Mouse (Mus musculus) C2C12 (cell line): ENCODE measurements around the gene Tmem62. TPM values are rescaled to one million over a fixed set of nuclear protein-coding genes. Genes with fewer than 3 reads are reported as not detected.
A peak's percentile ranks its signal among the peaks of the same experiment; 100 is the strongest.

Source experiments
- H3K27me3 ChIP-seq: one replicate; pipeline ENCODE4 v1.6.1; 2011; ENCODE audit not compliant: control insufficient read depth, insufficient read depth, insufficient read length
- H3K36me3 ChIP-seq: one replicate; pipeline ENCODE4 v1.6.1; 2011; ENCODE audit not compliant: control insufficient read depth, insufficient read depth
- H3K4me3 ChIP-seq: one replicate; pipeline ENCODE4 v1.5.1; 2011; ENCODE audit warnings: mild to moderate bottlenecking, control low read depth; ENCODE audit not compliant: poor library complexity, insufficient read depth, severe bottlenecking
- H3K79me2 ChIP-seq: one replicate; pipeline ENCODE4 v1.6.1; 2011; ENCODE audit not compliant: control insufficient read depth, insufficient read depth
- H3K79me3 ChIP-seq: one replicate; pipeline ENCODE4 v1.6.1; 2011; ENCODE audit warnings: low read depth, control low read depth
- H3ac ChIP-seq: one replicate; pipeline ENCODE3; 2011; ENCODE audit warnings: low read depth; ENCODE audit not compliant: control insufficient read depth, insufficient read length
- CEBPB ChIP-seq: IDR thresholded peaks from one replicate; pipeline ENCODE4 v1.6.1; 2011; ENCODE audit warnings: low read depth, mild to moderate bottlenecking, control low read depth, moderate library complexity
- CTCF ChIP-seq: IDR thresholded peaks from one replicate; pipeline ENCODE4 v1.5.1; 2011; ENCODE audit not compliant: control insufficient read depth, insufficient read depth, insufficient read length
- FOSL1 ChIP-seq: IDR thresholded peaks from one replicate; pipeline ENCODE4 v1.8.0; 2011; ENCODE audit warnings: mild to moderate bottlenecking, low read length; ENCODE audit not compliant: poor library complexity, insufficient read depth, severe bottlenecking
- MAX ChIP-seq: IDR thresholded peaks from one replicate; pipeline ENCODE4 v1.6.1; 2011; ENCODE audit warnings: mild to moderate bottlenecking, control low read depth
- MYOD1 ChIP-seq: IDR thresholded peaks from one replicate; pipeline ENCODE4 v1.6.1; 2011; ENCODE audit warnings: low read depth; ENCODE audit not compliant: control insufficient read depth, insufficient read length
- MYOG ChIP-seq: IDR thresholded peaks from one replicate; pipeline ENCODE4 v1.6.1; 2011; ENCODE audit not compliant: control insufficient read depth, insufficient read length; ENCODE audit errors: extremely low read depth
- USF1 ChIP-seq: IDR thresholded peaks from one replicate; pipeline ENCODE4 v1.6.1; 2011; ENCODE audit warnings: low read depth, mild to moderate bottlenecking, control low read depth, moderate library complexity
- polyA plus RNA-seq: library from polyadenylated mRNA; unstranded; fragments of >200 nt; fragmentation: generic; extraction: Trizol; gene quantifications from one replicate; pipeline ENCODE4 v1.2.1, GENCODE M21; 2012; ENCODE audit warnings: missing spikeins

Tmem62 gene
- polyA plus RNA-seq, 1 experiment = 4.9 TPM

GRCm38 (mm10) chr2:121003586-121003985, 26.8 kb downstream of the Tmem62 start:
- Histone ChIP-seq H3K79me3 (no peaks in the 10 kb centered on the region), H3K27me3 (no peaks in the 10 kb centered on the region), H3ac (no peak overlapping the region), H3K79me2 (no peaks in the 10 kb centered on the region), H3K36me3 (peaks cover 7% of the 10 kb centered on the region), H3K4me3 (no peak overlapping the region)
- TF ChIP-seq MAX (no peak), MYOD1 (no peak), CEBPB (no peak), CTCF (no peak), FOSL1 (no peak), USF1 (no peak), MYOG (no peak)

GRCm38 (mm10) chr2:121004018-121004811, 27.4 kb downstream of the Tmem62 start:
- H3K27me3 ChIP-seq = no peaks in the 10 kb centered on the region
- no peak for TF ChIP-seq CEBPB
- no peak for TF ChIP-seq MYOG
- TF ChIP-seq USF1 = no peak
- TF ChIP-seq FOSL1 = no peak
- no peak for TF ChIP-seq CTCF
- no peak for TF ChIP-seq MAX
- H3ac ChIP-seq = no peak overlapping the region
- no peak overlapping the region for H3K4me3 ChIP-seq
- H3K79me2 ChIP-seq = no peaks in the 10 kb centered on the region
- H3K79me3 ChIP-seq = no peaks in the 10 kb centered on the region
- H3K36me3 ChIP-seq = peaks cover 7% of the 10 kb centered on the region

DNA sequence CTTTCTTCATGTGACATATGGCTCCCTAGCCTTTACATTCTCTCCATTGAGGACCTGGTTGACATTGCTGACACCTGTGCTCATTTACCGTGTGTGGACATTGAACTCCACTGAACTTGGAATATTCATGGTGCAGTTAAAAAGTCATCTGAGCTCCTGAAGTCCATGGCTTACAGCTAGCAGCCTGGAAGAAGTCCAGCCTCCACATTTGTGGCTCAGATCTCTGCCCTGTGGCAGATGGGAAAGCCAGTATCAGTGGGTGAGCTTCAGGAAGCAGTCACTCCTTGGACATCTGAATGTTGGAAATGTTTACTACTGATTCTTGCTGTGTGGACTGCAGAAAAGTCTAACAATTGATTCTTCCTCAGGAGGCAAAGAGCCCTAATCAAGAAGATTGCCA, 30.2 kb downstream of the Tmem62 start:
- no peak for TF ChIP-seq CEBPB
- no peak for TF ChIP-seq USF1
- H3K4me3 ChIP-seq = no peak overlapping the region
- H3K79me2 ChIP-seq = peaks cover 5% of the 10 kb centered on the region
- H3K36me3 ChIP-seq = peaks cover 7% of the 10 kb centered on the region
- no peak overlapping the region for H3ac ChIP-seq
- no peaks in the 10 kb centered on the region for H3K79me3 ChIP-seq
- no peaks in the 10 kb centered on the region for H3K27me3 ChIP-seq

- Histone ChIP-seq H3K79me2 (peaks cover 5% of the 10 kb centered on the region), H3ac (peak within 1 kb of the TSS; percentile 76), H3K36me3 (peaks cover 3% of the 10 kb centered on the region), H3K4me3 (peak within 1 kb of the TSS; percentile 70), H3K79me3 (no peaks in the 10 kb centered on the region), H3K27me3 (no peaks in the 10 kb centered on the region)
- no peak for TF ChIP-seq FOSL1
- TF ChIP-seq MYOG = no peak
- TF ChIP-seq MAX = no peak
- TF ChIP-seq CTCF = no peak
- TF ChIP-seq MYOD1 = no peak
- TF ChIP-seq USF1 = no peak
- no peak for TF ChIP-seq CEBPB
Observed at GRCm38 (mm10) chr2:121007925-121008663, 31.3 kb downstream of the Tmem62 start, which contains the start of gene Ccndbp1. TSS of gene Ccndbp1 (plus strand) at chr2:121008403.

- H3K27me3 ChIP-seq = no peaks in the 10 kb centered on the region
- peak overlapping the region; percentile 70 for H3K4me3 ChIP-seq
- peaks cover 3% of the 10 kb centered on the region for H3K36me3 ChIP-seq
- TF ChIP-seq MYOG (no peak), MAX (no peak), CTCF (no peak)
- H3K79me3 ChIP-seq = no peaks in the 10 kb centered on the region
- H3ac ChIP-seq = peak overlapping the region; percentile 76
- peaks cover 5% of the 10 kb centered on the region for H3K79me2 ChIP-seq
Observed at GRCm38 (mm10) chr2:121008664-121009007, 31.8 kb downstream of the Tmem62 start.

GRCm38 (mm10) chr2:121009071-121009677, 32.4 kb downstream of the Tmem62 start:
- H3ac ChIP-seq = peak overlapping the region; percentile 76
- peak overlapping the region; percentile 70 for H3K4me3 ChIP-seq
- H3K79me3 ChIP-seq = no peaks in the 10 kb centered on the region
- H3K27me3 ChIP-seq = no peaks in the 10 kb centered on the region
- H3K79me2 ChIP-seq = peaks cover 5% of the 10 kb centered on the region
- peaks cover 4% of the 10 kb centered on the region for H3K36me3 ChIP-seq
- TF ChIP-seq MAX = no peak
- TF ChIP-seq FOSL1 = no peak
- TF ChIP-seq CTCF = no peak
- no peak for TF ChIP-seq CEBPB
- no peak for TF ChIP-seq USF1
- no peak for TF ChIP-seq MYOG
- TF ChIP-seq MYOD1 = no peak
